Mouse (Mus musculus): ENCODE results near the gene Olfr231.
A peak's percentile ranks its signal among the peaks of the same experiment; 100 is the strongest.

Olfr231 gene

GRCm38 (mm10) chr1:174121062-174121461, at the start of gene Olfr231:
TSS of gene Olfr231 (minus strand) at chr1:174121162.
- no peak for DNase-seq (ENCODE audit: low read depth, low spot score)

- DNase-seq (ENCODE audit: low read depth, low spot score): no peak
These were observed 48.1 kb upstream of the Olfr231 start for GRCm38 (mm10) chr1:174169024-174169423.

GRCm38 (mm10) chr1:174159095-174159494, 38.1 kb upstream of the Olfr231 start:
- no peak for DNase-seq (ENCODE audit: low read depth, low spot score)

- DNase-seq (ENCODE audit: low read depth, low spot score): no peak
These were observed 37.5 kb upstream of the Olfr231 start for GRCm38 (mm10) chr1:174158512-174158911.

GRCm38 (mm10) chr1:174157622-174158021, 36.7 kb upstream of the Olfr231 start:
- DNase-seq (ENCODE audit: low read depth, low spot score): no peak

- DNase-seq (ENCODE audit: low read depth, low spot score): no peak
These were observed 34.4 kb upstream of the Olfr231 start, which contains the start of gene Olfr420 for GRCm38 (mm10) chr1:174155333-174155732. TSS of gene Olfr420 (plus strand) at chr1:174155633.

GRCm38 (mm10) chr1:174149289-174149688, 28.3 kb upstream of the Olfr231 start:
- DNase-seq (ENCODE audit: low read depth, low spot score): no peak

GRCm38 (mm10) chr1:174146696-174147095, 25.7 kb upstream of the Olfr231 start:
- no peak for DNase-seq (ENCODE audit: low read depth, low spot score)

GRCm38 (mm10) chr1:174141384-174141783, 20.4 kb upstream of the Olfr231 start:
- DNase-seq (ENCODE audit: low read depth, low spot score): no peak

GRCm38 (mm10) chr1:174131999-174132398, 11.0 kb upstream of the Olfr231 start:
- no peak for DNase-seq (ENCODE audit: low read depth, low spot score)

GRCm38 (mm10) chr1:174131217-174131616, 10.3 kb upstream of the Olfr231 start, which contains the start of gene Olfr424:
TSS of gene Olfr424 (plus strand) at chr1:174131517.
- DNase-seq (ENCODE audit: low read depth, low spot score): no peak

GRCm38 (mm10) chr1:174103735-174104134, 17.2 kb downstream of the Olfr231 start:
- DNase-seq (ENCODE audit: low read depth, low spot score): peak; percentile 3

- no peak for DNase-seq (ENCODE audit: low read depth, low spot score)
These were observed 24.4 kb downstream of the Olfr231 start, which contains the start of gene Olfr427 for GRCm38 (mm10) chr1:174096591-174096990. TSS of gene Olfr427 (plus strand) at chr1:174096891.

GRCm38 (mm10) chr1:174084031-174084430, 36.9 kb downstream of the Olfr231 start, which contains the start of gene Olfr429:
TSS of gene Olfr429 (plus strand) at chr1:174084331.
- no peak for DNase-seq (ENCODE audit: low read depth, low spot score)

GRCm38 (mm10) chr1:174066305-174066704, 54.7 kb downstream of the Olfr231 start, which contains the start of gene Olfr430:
TSS of gene Olfr430 (plus strand) at chr1:174066605.
- DNase-seq (ENCODE audit: low read depth, low spot score): no peak

Data from brain, embryonic 18.5 days (tissue).